Mouse (Mus musculus) liver, embryonic 16.5 days (tissue): ENCODE measurements around the gene Vipr2. TPM values are rescaled to one million over a fixed set of nuclear protein-coding genes. Genes with fewer than 3 reads are reported as not detected.

Experiments used
- microRNA-seq: library from miRNA; unstranded; fragments of <30 nt; microRNA quantifications from one replicate; pipeline ENCODE4, GENCODE M21; 2016
- polyA plus RNA-seq: library from polyadenylated mRNA; unstranded; fragments of >200 nt; fragmentation: Nextera tagmentation; extraction: Ambion mirVana; gene quantifications from 2 replicates; pipeline ENCODE4 v1.2.1, GENCODE M21; 2015

Vipr2 gene
- polyA plus RNA-seq, 1 experiment from 2014 or later, result 0.07 TPM

Small RNA genes lying within 50 kb of the gene (microRNA-seq; reads per million reads assigned to microRNA genes)
- not detected for gene Gm44372

Other genes with a start within 250 kb of the Vipr2 start
- gene Zfp386, start 30.0 kb upstream of the Vipr2 start, polyA plus RNA-seq, result 5.3 TPM in 2 replicates
- gene Wdr60, start 185.3 kb downstream of the Vipr2 start, polyA plus RNA-seq, result 2.8 and 3.0 TPM in 2 replicates
- not detected in 2 replicates for gene Gm11027, start 197.7 kb downstream of the Vipr2 start, polyA plus RNA-seq
- gene Esyt2, start 203.5 kb downstream of the Vipr2 start, polyA plus RNA-seq, result 9.4 TPM in 2 replicates